Mouse (Mus musculus) lung, adult 2 months (tissue): ENCODE results near the gene Gata5.

Experiments
- CTCF ChIP-seq: fragments of 200-500 bp; IDR thresholded peaks from 2 replicates; pipeline ENCODE4 v1.5.1; 2011; ENCODE audit warnings: mild to moderate bottlenecking, low read length, control low read depth; ENCODE audit not compliant: insufficient read depth
- POLR2A ChIP-seq: fragments of 200-500 bp; IDR thresholded peaks from 2 replicates; pipeline ENCODE4 v1.6.1; 2011; ENCODE audit warnings: low read depth, mild to moderate bottlenecking, control low read depth, low read length, borderline replicate concordance; ENCODE audit errors: extremely low read depth

DNA sequence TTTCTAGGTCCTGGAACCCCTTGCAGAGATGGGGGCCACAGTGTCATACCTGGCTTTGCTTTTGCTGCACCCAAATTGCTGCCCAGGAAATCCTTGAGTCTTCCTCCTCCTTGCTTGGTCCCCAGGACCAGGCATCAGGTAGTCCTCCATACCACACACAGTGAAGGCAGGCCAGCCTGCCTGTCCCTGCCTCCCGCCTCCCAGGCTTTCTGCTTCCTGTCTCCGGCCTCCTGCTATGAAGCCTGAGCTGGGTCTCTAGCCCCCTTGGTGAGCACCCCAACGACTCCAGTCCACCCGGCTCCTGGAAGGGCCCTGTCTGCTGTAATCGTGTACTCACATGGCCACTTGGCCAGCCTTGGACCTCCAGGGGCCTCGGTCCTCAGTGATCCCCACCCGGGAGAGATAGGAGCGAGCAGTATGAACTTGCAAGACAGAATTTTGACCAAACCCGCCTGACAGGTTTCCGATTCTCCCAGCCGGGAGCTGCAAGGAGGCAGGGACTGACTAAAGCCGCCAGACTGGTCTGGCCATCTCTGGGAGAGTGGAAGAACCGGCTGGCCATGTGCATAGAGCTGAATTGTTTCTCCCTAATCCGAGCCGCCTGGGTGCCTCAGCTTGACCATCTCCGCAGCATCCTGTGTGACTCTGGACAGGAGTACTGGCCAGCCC lies 44.9 kb downstream of the Gata5 start, which contains the start of gene Rbbp8nl:
- TF ChIP-seq CTCF (no peak), POLR2A (no peak)
